Mouse (Mus musculus): ENCODE measurements around the gene Rgs12. TPM values are rescaled to one million over a fixed set of nuclear protein-coding genes. Genes with fewer than 3 reads are reported as not detected.

Rgs12 gene
- polyA plus RNA-seq, 1 experiment from 2014 or later = 36.4 TPM

DNA sequence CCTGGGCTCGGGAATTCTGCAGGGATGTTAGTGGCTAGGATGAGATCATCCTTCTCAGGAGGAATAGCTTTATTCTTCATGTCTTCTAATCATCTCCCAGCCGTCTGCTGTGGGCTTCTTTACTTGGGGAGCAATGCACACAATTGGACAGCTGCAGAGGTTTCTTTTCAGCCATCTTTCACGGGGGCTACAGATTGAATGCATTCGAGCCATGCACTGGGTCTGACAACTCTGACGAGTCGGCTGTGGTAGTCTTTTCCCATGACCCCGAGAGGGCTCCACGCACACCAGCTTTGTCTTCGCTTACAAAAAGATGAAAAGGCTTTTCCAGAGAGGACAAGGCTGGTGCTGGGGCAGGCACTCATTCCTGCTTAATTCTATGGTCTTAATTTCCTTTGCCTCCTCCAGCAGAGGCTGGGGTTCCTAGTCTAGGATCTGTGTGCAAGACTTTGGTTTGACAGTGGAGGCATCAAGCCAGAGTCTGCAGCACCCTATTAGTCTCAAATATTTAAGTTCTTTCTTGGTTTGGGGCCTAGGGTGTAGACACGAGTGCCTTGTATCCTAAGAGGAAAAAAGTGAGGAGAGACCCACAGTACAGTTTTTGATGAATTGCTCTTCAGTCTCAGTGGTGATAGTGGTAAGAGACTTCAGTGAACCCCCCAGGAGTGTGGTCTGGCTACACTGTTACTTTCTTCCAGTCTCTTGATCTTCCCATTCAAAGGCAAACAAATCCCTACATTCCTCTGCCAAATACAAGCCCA lies 7.4 kb upstream of the Rgs12 start:
- no peaks in the 10 kb centered on the region for H3K27me3 ChIP-seq
- no peak overlapping the region for H3K9ac ChIP-seq
- no peaks in the 10 kb centered on the region for H3K9me3 ChIP-seq
- no peak overlapping the region for H3K27ac ChIP-seq
- no peak for ATAC-seq (ENCODE audit: insufficient number of reproducible peaks, low FRiP score, low TSS enrichment, low read depth)
- H3K4me1 ChIP-seq = no peaks in the 10 kb centered on the region
- H3K4me2 ChIP-seq = no peak overlapping the region
- H3K4me3 ChIP-seq = no peak overlapping the region
- WGBS = 65% methylated on average over 10 of the region's 10 CpGs
- no peaks in the 10 kb centered on the region for H3K36me3 ChIP-seq

DNA sequence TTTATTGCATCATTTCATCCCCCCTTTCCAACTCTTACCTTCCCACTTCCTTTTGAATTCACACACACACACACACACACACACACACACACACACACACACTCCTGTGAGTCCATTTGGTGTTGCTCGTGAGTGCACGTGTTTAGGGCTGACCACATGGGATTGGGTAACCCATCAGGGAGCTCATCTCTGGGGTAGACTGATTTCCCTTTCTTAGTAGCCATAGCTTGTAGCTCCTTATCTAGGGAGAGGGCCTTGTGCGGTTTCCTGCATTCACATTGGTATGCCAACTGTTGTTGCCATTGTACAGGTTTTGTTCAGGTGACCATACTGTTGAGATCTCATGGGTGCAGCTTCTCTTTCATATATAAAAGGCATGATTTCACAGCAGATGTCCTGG lies 5.8 kb upstream of the Rgs12 start:
- no peaks in the 10 kb centered on the region for H3K36me3 ChIP-seq
- H3K4me1 ChIP-seq = peaks cover 1% of the 10 kb centered on the region; the same call in 1 of the 2 replicates
- no peak for ATAC-seq (ENCODE audit: insufficient number of reproducible peaks, low FRiP score, low TSS enrichment, low read depth)
- H3K4me3 ChIP-seq = no peak overlapping the region
- no peak overlapping the region for H3K9ac ChIP-seq
- WGBS = 87% methylated on average over 3 of the region's 3 CpGs
- no peak overlapping the region for H3K27ac ChIP-seq
- H3K27me3 ChIP-seq = no peaks in the 10 kb centered on the region
- no peak overlapping the region for H3K4me2 ChIP-seq
- no peaks in the 10 kb centered on the region for H3K9me3 ChIP-seq

DNA sequence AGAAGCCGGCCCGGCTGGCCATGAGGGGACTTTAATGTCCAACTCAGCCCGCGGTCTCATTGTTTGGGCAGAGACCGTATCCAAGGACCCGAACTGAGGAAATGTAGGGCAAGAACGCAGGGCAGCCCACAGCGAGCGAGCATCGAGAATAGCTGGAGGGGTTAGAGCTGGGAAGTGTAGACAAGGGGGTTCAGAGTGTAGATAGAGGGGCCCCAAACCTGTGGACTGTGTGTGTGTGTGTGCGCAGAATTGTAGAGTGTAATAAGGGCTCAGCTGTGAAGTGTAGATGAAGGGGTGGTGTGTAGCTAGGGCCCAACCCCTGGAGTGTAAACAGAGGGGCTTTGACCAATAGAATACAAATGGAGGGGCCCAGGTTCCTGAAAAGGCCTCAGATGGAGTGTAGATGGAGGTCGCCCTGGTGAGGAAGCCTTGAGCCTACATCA lies 545 bp downstream of the Rgs12 start:
- H3K27ac ChIP-seq = peak overlapping the region; percentile 83
- peaks cover 4% of the 10 kb centered on the region; the same call in 1 of the 2 replicates for H3K36me3 ChIP-seq
- H3K27me3 ChIP-seq = no peaks in the 10 kb centered on the region
- under 1% methylated on average over 12 of the region's 12 CpGs for WGBS
- peak overlapping the region; percentile 73 for H3K9ac ChIP-seq
- H3K9me3 ChIP-seq = no peaks in the 10 kb centered on the region
- H3K4me3 ChIP-seq = peak overlapping the region; percentile 67
- H3K4me1 ChIP-seq = peaks cover 24% of the 10 kb centered on the region
- ATAC-seq (ENCODE audit: insufficient number of reproducible peaks, low FRiP score, low TSS enrichment, low read depth) = peak; percentile 8; the same call in 1 of the 2 replicates
- peak overlapping the region; percentile 78 for H3K4me2 ChIP-seq

DNA sequence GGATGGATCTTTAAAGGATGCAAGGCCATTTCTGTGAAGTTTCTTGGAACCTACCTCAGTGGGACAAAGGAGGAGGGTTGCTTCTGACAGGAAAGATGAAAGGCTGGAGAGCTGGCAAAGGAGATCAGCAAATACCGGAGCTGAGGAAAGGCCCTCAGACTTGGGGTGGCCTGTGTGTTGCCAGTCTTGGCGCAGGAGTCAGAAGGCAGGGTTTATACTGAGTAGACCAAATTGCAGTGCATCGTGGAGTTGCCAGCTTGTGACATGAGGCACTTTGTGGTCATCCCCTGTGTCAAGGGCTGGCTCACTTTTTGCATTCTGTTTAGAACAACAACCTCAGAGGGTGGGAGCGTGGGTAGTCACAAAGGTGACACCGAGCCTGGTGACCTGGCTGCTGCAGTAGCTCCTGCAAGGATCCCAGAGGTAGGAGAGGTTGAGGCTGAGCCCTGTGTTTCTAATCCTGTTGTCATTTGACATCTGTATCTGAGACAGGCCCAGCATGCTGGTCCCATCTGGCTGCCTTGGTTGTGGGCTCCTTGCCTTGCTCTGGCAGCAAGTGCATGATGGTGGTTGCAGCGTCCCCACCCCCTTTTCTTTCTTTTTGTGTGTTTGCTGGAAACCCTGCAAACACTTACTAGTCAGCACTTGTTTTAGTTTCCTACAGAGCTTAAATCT lies 1.4 kb downstream of the Rgs12 start:
- Histone ChIP-seq H3K4me2 (peak overlapping the region; percentile 78), H3K36me3 (peaks cover 4% of the 10 kb centered on the region; the same call in 1 of the 2 replicates), H3K4me3 (peak overlapping the region; percentile 67), H3K4me1 (peaks cover 25% of the 10 kb centered on the region), H3K9ac (no peak overlapping the region), H3K27ac (peak overlapping the region; percentile 11; the same call in 1 of the 2 replicates), H3K9me3 (no peaks in the 10 kb centered on the region), H3K27me3 (no peaks in the 10 kb centered on the region)
- no peak for ATAC-seq (ENCODE audit: insufficient number of reproducible peaks, low FRiP score, low TSS enrichment, low read depth)
- WGBS = 66% methylated on average over 6 of the region's 6 CpGs

DNA sequence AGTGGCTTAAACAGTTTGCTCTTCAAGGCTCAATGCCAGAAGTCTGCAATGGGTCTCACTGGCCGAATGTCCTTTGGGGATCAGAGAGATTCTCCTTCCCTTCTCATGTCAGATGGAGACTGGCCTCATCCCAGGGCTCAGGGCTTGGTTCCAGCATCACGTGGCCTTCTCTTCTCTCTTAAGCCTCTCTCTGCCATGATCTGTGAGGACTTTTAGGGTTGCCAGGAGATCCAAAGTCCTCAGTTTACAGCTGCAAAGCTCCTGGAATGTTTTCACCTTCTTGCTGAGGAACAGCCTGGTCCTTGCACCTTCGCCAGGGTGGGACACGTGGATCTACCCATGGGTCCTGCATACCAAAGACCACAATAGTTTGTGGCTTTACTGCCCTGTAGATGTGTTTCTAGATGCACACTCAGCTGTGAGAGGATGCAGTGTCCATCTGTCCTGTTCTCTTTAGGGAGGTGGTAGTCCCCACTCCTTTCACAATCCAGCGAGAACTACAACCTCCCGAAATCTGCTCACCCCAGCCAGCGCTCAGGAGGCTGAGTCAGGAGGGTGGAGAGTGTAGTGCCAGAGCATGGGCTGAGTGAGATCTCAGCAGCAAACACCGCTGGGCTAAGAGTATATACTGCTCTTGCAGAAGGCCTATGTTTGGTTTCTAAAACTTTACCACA lies 2.1 kb downstream of the Rgs12 start:
- Histone ChIP-seq H3K9me3 (no peaks in the 10 kb centered on the region), H3K27ac (no peak overlapping the region), H3K4me2 (no peak overlapping the region), H3K4me3 (no peak overlapping the region), H3K36me3 (peaks cover 4% of the 10 kb centered on the region; the same call in 1 of the 2 replicates), H3K4me1 (peaks cover 29% of the 10 kb centered on the region), H3K27me3 (no peaks in the 10 kb centered on the region), H3K9ac (no peak overlapping the region)
- 87% methylated on average over 8 of the region's 8 CpGs for WGBS
- ATAC-seq (ENCODE audit: insufficient number of reproducible peaks, low FRiP score, low TSS enrichment, low read depth) = no peak

DNA sequence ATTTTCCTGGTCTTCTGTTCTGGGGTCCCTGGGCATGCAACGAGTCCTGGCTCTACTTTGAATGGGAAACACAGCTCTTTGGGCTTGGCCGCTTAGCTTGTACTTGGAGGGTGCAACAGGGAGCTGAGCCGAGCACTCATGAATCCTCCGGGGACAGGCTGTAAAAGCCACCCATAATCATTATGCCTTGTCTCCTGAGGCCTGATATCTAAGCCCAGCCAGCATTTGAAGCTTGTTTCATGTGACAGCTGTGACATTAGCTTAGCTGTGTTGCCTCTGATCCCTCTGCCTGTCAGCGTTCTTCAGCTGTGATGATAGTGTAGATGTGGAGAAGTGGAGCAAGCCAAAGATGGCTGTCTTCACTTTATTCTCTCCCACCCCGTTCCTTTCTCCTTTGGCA lies 5.3 kb downstream of the Rgs12 start:
- H3K4me2 ChIP-seq = no peak overlapping the region
- 65% methylated on average over 6 of the region's 6 CpGs for WGBS
- ATAC-seq (ENCODE audit: insufficient number of reproducible peaks, low FRiP score, low TSS enrichment, low read depth) = no peak
- peaks cover 49% of the 10 kb centered on the region for H3K4me1 ChIP-seq
- no peak overlapping the region for H3K27ac ChIP-seq
- H3K4me3 ChIP-seq = no peak overlapping the region
- H3K36me3 ChIP-seq = peaks cover 4% of the 10 kb centered on the region; the same call in 1 of the 2 replicates
- H3K27me3 ChIP-seq = no peaks in the 10 kb centered on the region
- no peaks in the 10 kb centered on the region for H3K9me3 ChIP-seq
- H3K9ac ChIP-seq = no peak overlapping the region

DNA sequence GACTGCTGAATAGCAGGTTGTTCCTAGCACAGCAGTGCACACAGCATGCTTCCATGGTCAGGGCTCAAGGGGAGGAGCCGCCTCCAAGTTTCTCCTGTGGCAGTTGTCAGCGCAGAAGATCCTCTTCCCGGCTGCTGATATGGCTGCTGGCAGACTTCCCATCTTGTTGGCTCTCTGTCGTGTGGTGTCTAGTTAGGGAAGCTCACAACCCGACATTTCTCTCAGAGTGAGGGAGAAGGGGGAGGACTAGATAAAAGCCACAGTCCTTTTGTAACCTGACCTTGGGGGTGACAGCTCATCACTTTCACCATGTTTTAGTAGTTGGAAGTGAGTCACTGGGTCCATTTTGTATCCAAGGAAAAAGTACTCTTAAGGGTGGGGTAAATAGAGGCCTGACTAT lies 6.4 kb downstream of the Rgs12 start:
- H3K36me3 ChIP-seq = peaks cover 4% of the 10 kb centered on the region; the same call in 1 of the 2 replicates
- 41% methylated on average over 5 of the region's 5 CpGs for WGBS
- H3K9me3 ChIP-seq = no peaks in the 10 kb centered on the region
- H3K9ac ChIP-seq = no peak overlapping the region
- ATAC-seq (ENCODE audit: insufficient number of reproducible peaks, low FRiP score, low TSS enrichment, low read depth) = no peak
- H3K4me2 ChIP-seq = no peak overlapping the region
- peaks cover 47% of the 10 kb centered on the region for H3K4me1 ChIP-seq
- no peaks in the 10 kb centered on the region for H3K27me3 ChIP-seq
- H3K27ac ChIP-seq = no peak overlapping the region
- no peak overlapping the region for H3K4me3 ChIP-seq

DNA sequence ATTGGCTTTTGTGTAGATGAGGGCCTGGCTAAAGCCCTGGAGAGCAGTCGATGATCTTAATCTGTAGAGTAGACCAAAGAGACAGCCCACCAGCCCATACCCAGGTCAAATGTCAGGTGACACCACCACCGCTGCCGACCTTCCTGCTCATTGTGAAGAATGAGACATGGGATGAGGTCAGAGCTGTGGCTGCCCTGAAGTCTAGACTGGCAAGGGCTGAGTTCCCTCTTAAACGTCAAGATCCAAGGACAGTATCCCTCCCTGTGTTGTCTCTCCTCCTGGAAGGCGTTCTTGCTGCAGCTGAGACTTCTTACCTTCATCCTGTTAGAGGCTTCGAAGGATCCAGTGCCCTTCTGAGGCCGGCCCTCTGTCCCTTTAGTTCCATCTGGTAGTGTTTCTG lies 6.9 kb downstream of the Rgs12 start:
- Histone ChIP-seq H3K27ac (no peak overlapping the region), H3K27me3 (no peaks in the 10 kb centered on the region), H3K36me3 (peaks cover 4% of the 10 kb centered on the region; the same call in 1 of the 2 replicates), H3K4me2 (no peak overlapping the region), H3K4me1 (peaks cover 42% of the 10 kb centered on the region), H3K4me3 (no peak overlapping the region), H3K9me3 (no peaks in the 10 kb centered on the region), H3K9ac (no peak overlapping the region)
- ATAC-seq (ENCODE audit: insufficient number of reproducible peaks, low FRiP score, low TSS enrichment, low read depth) = no peak
- 75% methylated on average over 7 of the region's 7 CpGs for WGBS

DNA sequence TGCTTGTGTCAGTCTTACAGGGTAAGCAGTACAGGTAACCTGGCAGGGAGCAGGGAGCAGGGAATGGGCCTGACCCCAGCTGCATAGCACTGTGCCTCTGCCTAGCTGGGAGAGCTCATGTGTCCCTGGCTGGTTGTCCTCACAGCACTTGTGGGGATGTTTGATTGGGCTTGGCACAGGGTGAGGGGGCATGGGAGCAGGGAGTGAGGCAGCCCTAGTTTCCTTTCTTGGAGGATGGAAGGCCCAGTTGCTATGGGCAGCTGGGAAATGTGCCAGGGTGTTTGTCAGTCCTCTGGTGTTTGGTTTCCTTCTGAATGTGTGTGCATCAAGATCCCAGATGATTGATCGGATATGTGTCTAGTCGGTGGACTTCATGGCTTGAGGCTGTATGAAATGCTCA lies 7.8 kb downstream of the Rgs12 start:
- Histone ChIP-seq H3K9ac (no peak overlapping the region), H3K4me3 (no peak overlapping the region), H3K36me3 (0 out of 2 replicates have a peak, but pooled peaks cover 4% of the 10 kb centered on the region), H3K27me3 (no peaks in the 10 kb centered on the region), H3K4me1 (peaks cover 38% of the 10 kb centered on the region), H3K27ac (no peak overlapping the region), H3K4me2 (no peak overlapping the region), H3K9me3 (no peaks in the 10 kb centered on the region)
- ATAC-seq (ENCODE audit: insufficient number of reproducible peaks, low FRiP score, low TSS enrichment, low read depth) = 0 out of 2 replicates have a peak, but pooled peaks have one; percentile 33
- 76% methylated on average over 2 of the region's 2 CpGs for whole genome bisulfite sequencing

DNA sequence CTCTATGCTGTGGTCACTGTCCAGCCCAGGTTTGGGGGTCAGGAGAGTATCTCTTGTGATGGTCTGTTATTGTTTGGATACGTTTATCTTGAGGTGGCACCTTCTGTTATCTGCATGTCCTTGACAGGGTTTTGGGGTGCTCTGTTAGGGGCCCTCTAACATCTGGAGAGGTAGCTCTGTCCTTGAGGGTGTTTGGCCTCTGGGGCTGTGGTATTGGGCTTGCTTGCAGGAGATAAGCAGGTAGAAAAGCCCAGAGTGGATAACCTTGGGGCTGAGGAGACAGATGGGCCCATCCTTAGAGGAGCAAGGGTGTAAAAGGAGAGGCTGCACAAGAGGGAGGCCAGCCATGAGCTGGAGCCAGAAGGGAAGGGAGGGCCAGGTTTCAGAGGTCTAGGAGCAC lies 10.8 kb downstream of the Rgs12 start:
- ATAC-seq (ENCODE audit: insufficient number of reproducible peaks, low FRiP score, low TSS enrichment, low read depth) = no peak
- Histone ChIP-seq H3K4me2 (no peak overlapping the region), H3K27me3 (no peaks in the 10 kb centered on the region), H3K27ac (no peak overlapping the region), H3K36me3 (peaks cover 8% of the 10 kb centered on the region), H3K9me3 (no peaks in the 10 kb centered on the region), H3K9ac (no peak overlapping the region), H3K4me1 (peaks cover 35% of the 10 kb centered on the region), H3K4me3 (no peak overlapping the region)
- WGBS = 67% methylated on average over 1 of the region's 1 CpGs

DNA sequence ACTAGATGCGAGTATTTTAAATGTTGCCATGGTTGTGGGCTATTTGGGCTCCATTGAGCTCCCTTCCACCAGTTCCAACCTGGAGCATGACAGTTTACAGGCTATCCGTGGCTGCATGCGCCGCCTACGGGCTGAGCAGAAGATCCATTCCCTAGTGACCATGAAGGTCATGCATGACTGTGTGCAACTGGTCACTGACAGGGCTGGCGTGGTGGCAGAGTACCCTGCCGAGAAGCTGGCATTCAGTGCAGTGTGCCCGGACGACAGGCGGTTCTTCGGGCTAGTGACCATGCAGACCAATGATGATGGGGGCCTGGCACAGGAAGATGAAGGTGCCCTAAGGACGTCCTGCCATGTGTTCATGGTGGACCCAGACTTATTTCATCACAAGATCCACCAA lies 16.3 kb downstream of the Rgs12 start:
- no peak for ATAC-seq (ENCODE audit: insufficient number of reproducible peaks, low FRiP score, low TSS enrichment, low read depth)
- Histone ChIP-seq H3K36me3 (peaks cover 36% of the 10 kb centered on the region), H3K27me3 (no peaks in the 10 kb centered on the region), H3K9ac (no peak overlapping the region), H3K4me3 (no peak overlapping the region), H3K4me1 (peaks cover 2% of the 10 kb centered on the region), H3K9me3 (no peaks in the 10 kb centered on the region), H3K27ac (no peak overlapping the region), H3K4me2 (no peak overlapping the region)
- 95% methylated on average over 12 of the region's 12 CpGs for WGBS

DNA sequence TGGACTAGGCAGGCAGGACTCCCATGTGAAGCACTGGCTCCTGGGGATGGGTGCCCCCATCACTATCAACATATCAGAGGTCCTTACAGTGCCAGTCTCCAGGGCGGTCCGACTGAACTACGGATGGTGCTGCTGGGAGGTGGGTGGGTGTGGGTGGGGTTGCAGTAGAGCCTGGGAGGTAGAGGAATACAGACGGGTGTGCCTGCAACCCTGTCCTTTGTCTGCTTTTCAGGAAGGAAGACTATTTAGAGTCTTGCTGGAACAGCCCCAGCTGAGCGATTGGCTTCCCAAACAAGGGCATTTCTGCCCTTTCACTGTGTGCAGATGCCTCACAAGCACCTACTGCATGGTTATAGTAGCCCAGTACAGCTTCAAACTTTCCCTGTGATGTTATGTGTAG lies 19.1 kb downstream of the Rgs12 start:
- Histone ChIP-seq H3K4me2 (no peak overlapping the region), H3K27ac (no peak overlapping the region), H3K9ac (no peak overlapping the region), H3K9me3 (no peaks in the 10 kb centered on the region), H3K4me1 (peaks cover 2% of the 10 kb centered on the region), H3K36me3 (peaks cover 39% of the 10 kb centered on the region), H3K4me3 (no peak overlapping the region), H3K27me3 (no peaks in the 10 kb centered on the region)
- WGBS = 84% methylated on average over 5 of the region's 5 CpGs
- no peak for ATAC-seq (ENCODE audit: insufficient number of reproducible peaks, low FRiP score, low TSS enrichment, low read depth)

Measured in limb, embryonic 15.5 days (tissue).